Mouse (Mus musculus): Measurements from ENCODE around the gene Phkg1. TPM values are rescaled to one million over a fixed set of nuclear protein-coding genes. Genes with fewer than 3 reads are reported as not detected.

Phkg1 gene
- polyA plus RNA-seq, 1 experiment = 0.14 TPM

- TF ChIP-seq CTCF (IDR thresholded peaks at IDR 0.05; ENCODE audit: extremely low read depth, insufficient read length, insufficient replicate concordance, low read depth, low read length) = no peak
- no peak for TF ChIP-seq POLR2A (IDR thresholded peaks at IDR 0.05; ENCODE audit: low read depth, low read length)
- WGBS = 34% methylated on average over 2 of the region's 2 CpGs
- Histone ChIP-seq H3K4me3 (ENCODE audit: low read depth, low read length) (no peak overlapping the region), H3K4me1 (ENCODE audit: control insufficient read depth, insufficient read depth, insufficient read length, low read length) (no peaks in the 10 kb centered on the region), H3K27ac (ENCODE audit: insufficient read depth, low read depth, low read length) (no peak overlapping the region), H3K27me3 (ENCODE audit: control insufficient read depth, insufficient read depth, low read length) (no peaks in the 10 kb centered on the region), H3K36me3 (ENCODE audit: control insufficient read depth, insufficient read depth, low read length) (no peaks in the 10 kb centered on the region)
Measured at GRCm38 (mm10) chr5:129940281-129940680, 41.9 kb upstream of the Phkg1 start.

GRCm38 (mm10) chr5:129936941-129937340 lies 38.6 kb upstream of the Phkg1 start:
- no peak overlapping the region for H3K27ac ChIP-seq (ENCODE audit: insufficient read depth, low read depth, low read length)
- no peaks in the 10 kb centered on the region for H3K27me3 ChIP-seq (ENCODE audit: control insufficient read depth, insufficient read depth, low read length)
- no peak for TF ChIP-seq POLR2A (IDR thresholded peaks at IDR 0.05; ENCODE audit: low read depth, low read length)
- no peak for TF ChIP-seq CTCF (IDR thresholded peaks at IDR 0.05; ENCODE audit: extremely low read depth, insufficient read length, insufficient replicate concordance, low read depth, low read length)
- H3K4me3 ChIP-seq (ENCODE audit: low read depth, low read length) = no peak overlapping the region
- H3K36me3 ChIP-seq (ENCODE audit: control insufficient read depth, insufficient read depth, low read length) = no peaks in the 10 kb centered on the region
- no peaks in the 10 kb centered on the region for H3K4me1 ChIP-seq (ENCODE audit: control insufficient read depth, insufficient read depth, insufficient read length, low read length)
- 64% methylated on average over 4 of the region's 4 CpGs for WGBS

DNA sequence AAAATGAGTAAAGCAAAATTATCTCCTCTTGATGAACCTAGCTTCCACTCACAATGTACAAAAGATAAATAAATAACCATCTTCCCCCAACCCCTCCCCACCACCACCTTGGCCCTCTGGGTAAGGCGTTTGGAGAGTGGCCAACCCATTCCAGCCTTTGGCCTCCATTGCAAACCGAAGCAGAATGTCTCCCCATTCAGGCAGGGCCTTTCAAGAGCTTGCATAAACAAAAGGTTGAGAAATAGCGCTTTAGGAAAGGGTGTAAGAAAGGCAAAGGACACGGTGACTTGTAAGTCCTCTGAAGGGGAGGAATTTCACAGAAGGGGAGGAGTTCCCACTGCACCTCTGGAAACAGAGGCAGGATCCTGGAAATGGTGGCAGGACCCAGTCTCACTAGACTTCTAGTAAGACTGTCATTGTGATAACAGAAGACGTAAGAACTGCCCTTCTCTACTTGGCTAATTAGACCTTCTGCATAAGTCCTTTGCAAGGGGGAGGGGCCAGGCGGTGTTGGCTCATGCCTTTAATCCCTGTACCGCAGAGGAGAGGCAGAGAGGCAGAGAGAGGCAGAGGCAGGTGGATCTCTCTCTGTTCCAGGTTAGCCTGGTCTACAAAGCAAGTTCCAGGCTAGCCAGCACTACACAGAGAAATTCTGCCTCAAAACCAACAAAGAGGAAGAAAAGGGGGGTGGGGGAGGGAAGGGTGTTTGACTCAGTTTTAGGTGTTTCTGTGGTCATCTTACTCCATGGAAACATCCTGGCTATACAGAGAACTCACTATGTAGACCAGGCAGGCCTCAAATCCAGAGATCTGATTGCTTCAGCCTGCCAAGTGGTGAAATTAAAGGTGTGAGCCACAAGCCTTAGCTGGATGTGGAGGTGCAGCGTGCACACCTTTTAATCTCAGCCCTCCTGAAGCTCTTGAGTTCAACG lies 31.8 kb upstream of the Phkg1 start:
- H3K4me1 ChIP-seq (ENCODE audit: control insufficient read depth, insufficient read depth, insufficient read length, low read length) = no peaks in the 10 kb centered on the region
- H3K27me3 ChIP-seq (ENCODE audit: control insufficient read depth, insufficient read depth, low read length) = no peaks in the 10 kb centered on the region
- H3K27ac ChIP-seq (ENCODE audit: insufficient read depth, low read depth, low read length) = no peak overlapping the region
- WGBS = 39% methylated on average over 9 of the region's 9 CpGs
- H3K36me3 ChIP-seq (ENCODE audit: control insufficient read depth, insufficient read depth, low read length) = no peaks in the 10 kb centered on the region
- no peak overlapping the region for H3K4me3 ChIP-seq (ENCODE audit: low read depth, low read length)
- no peak for TF ChIP-seq POLR2A (IDR thresholded peaks at IDR 0.05; ENCODE audit: low read depth, low read length)
- no peak for TF ChIP-seq CTCF (IDR thresholded peaks at IDR 0.05; ENCODE audit: extremely low read depth, insufficient read length, insufficient replicate concordance, low read depth, low read length)

- H3K27me3 ChIP-seq (ENCODE audit: control insufficient read depth, insufficient read depth, low read length) = no peaks in the 10 kb centered on the region
- 41% methylated on average over 5 of the region's 5 CpGs for WGBS
- H3K4me1 ChIP-seq (ENCODE audit: control insufficient read depth, insufficient read depth, insufficient read length, low read length) = no peaks in the 10 kb centered on the region
- H3K4me3 ChIP-seq (ENCODE audit: low read depth, low read length) = no peak overlapping the region
- no peak overlapping the region for H3K27ac ChIP-seq (ENCODE audit: insufficient read depth, low read depth, low read length)
- no peak for TF ChIP-seq POLR2A (IDR thresholded peaks at IDR 0.05; ENCODE audit: low read depth, low read length)
- no peak for TF ChIP-seq CTCF (IDR thresholded peaks at IDR 0.05; ENCODE audit: extremely low read depth, insufficient read length, insufficient replicate concordance, low read depth, low read length)
- no peaks in the 10 kb centered on the region for H3K36me3 ChIP-seq (ENCODE audit: control insufficient read depth, insufficient read depth, low read length)
Measured at GRCm38 (mm10) chr5:129925933-129926332, 27.6 kb upstream of the Phkg1 start.

- no peaks in the 10 kb centered on the region for H3K27me3 ChIP-seq (ENCODE audit: control insufficient read depth, insufficient read depth, low read length)
- H3K36me3 ChIP-seq (ENCODE audit: control insufficient read depth, insufficient read depth, low read length) = no peaks in the 10 kb centered on the region
- 65% methylated on average over 8 of the region's 8 CpGs for WGBS
- no peak for TF ChIP-seq CTCF (IDR thresholded peaks at IDR 0.05; ENCODE audit: extremely low read depth, insufficient read length, insufficient replicate concordance, low read depth, low read length)
- TF ChIP-seq POLR2A (IDR thresholded peaks at IDR 0.05; ENCODE audit: low read depth, low read length) = no peak
- H3K4me3 ChIP-seq (ENCODE audit: low read depth, low read length) = no peak overlapping the region
- no peaks in the 10 kb centered on the region for H3K4me1 ChIP-seq (ENCODE audit: control insufficient read depth, insufficient read depth, insufficient read length, low read length)
- no peak overlapping the region for H3K27ac ChIP-seq (ENCODE audit: insufficient read depth, low read depth, low read length)
Measured at GRCm38 (mm10) chr5:129924820-129925452, 26.6 kb upstream of the Phkg1 start.

- TF ChIP-seq POLR2A (IDR thresholded peaks at IDR 0.05; ENCODE audit: low read depth, low read length) (no peak), CTCF (IDR thresholded peaks at IDR 0.05; ENCODE audit: extremely low read depth, insufficient read length, insufficient replicate concordance, low read depth, low read length) (no peak)
Measured at GRCm38 (mm10) chr5:129921972-129922371, 23.6 kb upstream of the Phkg1 start.

DNA sequence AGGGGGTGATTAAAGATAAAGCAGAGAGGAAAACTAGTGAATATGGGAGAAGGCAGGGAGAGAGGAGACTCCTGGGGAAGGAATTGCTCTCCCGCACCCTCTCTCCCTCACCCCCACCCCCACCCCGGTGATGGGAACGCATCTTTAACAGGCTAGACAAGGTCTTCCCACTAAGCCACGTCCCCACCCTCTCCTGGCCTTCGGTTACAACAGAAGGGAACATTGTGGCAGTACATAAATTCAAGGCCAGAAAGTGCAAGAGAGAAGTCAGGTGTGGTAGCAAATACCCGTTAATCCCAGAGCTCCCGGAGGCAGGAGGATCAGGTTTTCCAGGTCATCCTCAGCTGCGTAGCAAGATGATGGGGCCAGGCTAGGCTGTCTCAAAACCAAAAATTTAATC lies 21.0 kb upstream of the Phkg1 start:
- Histone ChIP-seq H3K27me3 (ENCODE audit: control insufficient read depth, insufficient read depth, low read length) (no peaks in the 10 kb centered on the region), H3K36me3 (ENCODE audit: control insufficient read depth, insufficient read depth, low read length) (no peaks in the 10 kb centered on the region), H3K4me1 (ENCODE audit: control insufficient read depth, insufficient read depth, insufficient read length, low read length) (no peaks in the 10 kb centered on the region), H3K27ac (ENCODE audit: insufficient read depth, low read depth, low read length) (no peak overlapping the region), H3K4me3 (ENCODE audit: low read depth, low read length) (no peak overlapping the region)
- WGBS = 52% methylated on average over 8 of the region's 8 CpGs
- no peak for TF ChIP-seq CTCF (IDR thresholded peaks at IDR 0.05; ENCODE audit: extremely low read depth, insufficient read length, insufficient replicate concordance, low read depth, low read length)
- TF ChIP-seq POLR2A (IDR thresholded peaks at IDR 0.05; ENCODE audit: low read depth, low read length) = no peak

More at GRCm38 (mm10) chr5:129921972-129922371, 23.6 kb upstream of the Phkg1 start:
- H3K27me3 ChIP-seq (ENCODE audit: control insufficient read depth, insufficient read depth, low read length) = no peaks in the 10 kb centered on the region
- H3K4me1 ChIP-seq (ENCODE audit: control insufficient read depth, insufficient read depth, insufficient read length, low read length) = no peaks in the 10 kb centered on the region
- no peak overlapping the region for H3K27ac ChIP-seq (ENCODE audit: insufficient read depth, low read depth, low read length)
- H3K36me3 ChIP-seq (ENCODE audit: control insufficient read depth, insufficient read depth, low read length) = no peaks in the 10 kb centered on the region
- no peak overlapping the region for H3K4me3 ChIP-seq (ENCODE audit: low read depth, low read length)
- WGBS = 93% methylated on average over 4 of the region's 4 CpGs
